Mouse (Mus musculus) MEL (cell line): Measurements from ENCODE around the gene Kcne1l. TPM values are rescaled to one million over a fixed set of nuclear protein-coding genes. Genes with fewer than 3 reads are reported as not detected.

ENCODE experiments used
- DNase-seq: peaks from one replicate; pipeline ENCODE4 v3.0.0; 2011; ENCODE audit warnings: low read depth, low spot score
- H3K27ac ChIP-seq: 2 replicates; pipeline ENCODE4 v1.5.1; 2012; ENCODE audit warnings: low read depth, mild to moderate bottlenecking, control low read depth, low read length, moderate library complexity; ENCODE audit not compliant: control insufficient read depth
- H3K27me3 ChIP-seq, 2 experiments: fragments of 150-350 bp in 1 of 2; sonication (generic) in 1 of 2; 2 replicates each; pipeline ENCODE4 v1.6.1; 2012; ENCODE audit warnings: low read length in 2 of 2, mild to moderate bottlenecking in 2 of 2, improper control_type of control experiment in 1 of 2, moderate library complexity in 1 of 2; ENCODE audit not compliant: insufficient read depth in 2 of 2, control insufficient read depth in 1 of 2
- H3K36me3 ChIP-seq, 2 experiments: 2 replicates each; pipeline ENCODE4 v1.6.1; 2012 to 2014; ENCODE audit warnings: low read length in 2 of 2, improper control_type of control experiment in 1 of 2, inconsistent platforms in 1 of 2, mild to moderate bottlenecking in 1 of 2; ENCODE audit not compliant: insufficient read depth in 2 of 2, control insufficient read depth in 1 of 2
- H3K4me1 ChIP-seq, 2 experiments: fragments of 150-350 bp in 1 of 2; sonication (generic) in 1 of 2; 2 replicates each; pipeline ENCODE4 v1.6.1; 2012; ENCODE audit warnings: low read length in 2 of 2, improper control_type of control experiment in 1 of 2, mild to moderate bottlenecking in 1 of 2; ENCODE audit not compliant: insufficient read depth in 2 of 2, control insufficient read depth in 1 of 2
- H3K4me3 ChIP-seq, 2 experiments: fragments of 150-350 bp in 1 of 2; sonication (generic) in 1 of 2; 2 replicates each; pipeline ENCODE4 v1.5.1; 2012; ENCODE audit warnings: low read depth in 2 of 2, low read length in 2 of 2, mild to moderate bottlenecking in 2 of 2, moderate library complexity in 2 of 2, control low read depth in 1 of 2, improper control_type of control experiment in 1 of 2; ENCODE audit not compliant: control insufficient read depth in 1 of 2, insufficient read depth in 1 of 2
- H3K79me2 ChIP-seq: 2 replicates; pipeline ENCODE4 v1.6.1; 2012; ENCODE audit warnings: mild to moderate bottlenecking, low read length, moderate library complexity; ENCODE audit not compliant: control insufficient read depth, poor library complexity, insufficient read depth
- H3K9ac ChIP-seq: 2 replicates; pipeline ENCODE4 v1.6.1; 2012; ENCODE audit warnings: low read depth, mild to moderate bottlenecking, control low read depth, low read length, moderate library complexity; ENCODE audit not compliant: control insufficient read depth, poor library complexity, severe bottlenecking
- H3K9me3 ChIP-seq: fragments of 150-350 bp; sonication (generic); replicated peaks from 2 replicates; pipeline ENCODE4 v1.6.1; 2012; ENCODE audit warnings: mild to moderate bottlenecking, low read length, improper control_type of control experiment, moderate library complexity; ENCODE audit not compliant: insufficient read depth
- BHLHE40 ChIP-seq: IDR thresholded peaks from 2 replicates; pipeline ENCODE4 v1.6.1; 2012; ENCODE audit warnings: low read depth, mild to moderate bottlenecking, inconsistent platforms, low read length, improper control_type of control experiment, borderline replicate concordance
- CHD2 ChIP-seq: IDR thresholded peaks from 2 replicates; pipeline ENCODE4 v1.6.1; 2011; ENCODE audit warnings: low read length, improper control_type of control experiment
- ETS1 ChIP-seq: IDR thresholded peaks from 2 replicates; pipeline ENCODE4 v1.6.1; 2012; ENCODE audit warnings: low read depth, mild to moderate bottlenecking, inconsistent platforms, low read length, improper control_type of control experiment, moderate library complexity
- KAT2A ChIP-seq: conservative IDR thresholded peaks from 2 replicates; pipeline ENCODE4 v1.6.1; 2012; ENCODE audit warnings: low read depth, low read length, improper control_type of control experiment, inconsistent platforms
- MAFK ChIP-seq: IDR thresholded peaks from 2 replicates; pipeline ENCODE4 v1.6.1; 2011; ENCODE audit warnings: low read depth, mild to moderate bottlenecking, low read length, improper control_type of control experiment, borderline replicate concordance
- MAX ChIP-seq: IDR thresholded peaks from 2 replicates; pipeline ENCODE4 v1.6.1; 2011; ENCODE audit warnings: low read length, improper control_type of control experiment
- NELFE ChIP-seq: IDR thresholded peaks from 2 replicates; pipeline ENCODE4 v1.6.1; 2011; ENCODE audit warnings: low read depth, low read length, improper control_type of control experiment
- NRF1 ChIP-seq: IDR thresholded peaks from 2 replicates; pipeline ENCODE4 v1.6.1; 2014; ENCODE audit warnings: low read depth, mild to moderate bottlenecking, inconsistent platforms, low read length, improper control_type of control experiment, moderate library complexity; ENCODE audit not compliant: poor library complexity, insufficient read depth, severe bottlenecking
- POLR2AphosphoS5 ChIP-seq: IDR thresholded peaks from 2 replicates; pipeline ENCODE4 v1.6.1; 2012; ENCODE audit warnings: low read depth, borderline replicate concordance, mild to moderate bottlenecking, inconsistent platforms, low read length, moderate library complexity, mixed read lengths
- RAD21 ChIP-seq: IDR thresholded peaks from 2 replicates; pipeline ENCODE4 v1.6.1; 2011; ENCODE audit warnings: mild to moderate bottlenecking, low read depth, low read length, improper control_type of control experiment
- RCOR1 ChIP-seq: IDR thresholded peaks from 2 replicates; pipeline ENCODE4 v1.6.1; 2012; ENCODE audit warnings: low read depth, mild to moderate bottlenecking, inconsistent platforms, low read length, improper control_type of control experiment
- SMC3 ChIP-seq: IDR thresholded peaks from 2 replicates; pipeline ENCODE4 v1.6.1; 2011; ENCODE audit warnings: low read depth, low read length, improper control_type of control experiment
- TAL1 ChIP-seq: IDR thresholded peaks from 2 replicates; pipeline ENCODE4 v1.6.1; 2012; ENCODE audit warnings: mild to moderate bottlenecking, inconsistent platforms, low read length, moderate library complexity, mixed read lengths
- TBP ChIP-seq: IDR thresholded peaks from 2 replicates; pipeline ENCODE4 v1.8.0; 2011; ENCODE audit warnings: low read depth, low read length, improper control_type of control experiment
- TCF12 ChIP-seq: IDR thresholded peaks from 2 replicates; pipeline ENCODE4 v1.6.1; 2014; ENCODE audit warnings: low read depth, mild to moderate bottlenecking, inconsistent platforms, low read length, improper control_type of control experiment, moderate library complexity
- USF1 ChIP-seq: IDR thresholded peaks from 2 replicates; pipeline ENCODE4 v1.6.1; 2014; ENCODE audit warnings: low read depth, mild to moderate bottlenecking, inconsistent platforms, low read length, improper control_type of control experiment, moderate library complexity
- ZKSCAN1 ChIP-seq: IDR thresholded peaks from 2 replicates; pipeline ENCODE4 v1.6.1; 2012; ENCODE audit warnings: low read depth, mild to moderate bottlenecking, inconsistent platforms, low read length, improper control_type of control experiment, moderate library complexity
- ZNF384 ChIP-seq: IDR thresholded peaks from 2 replicates; pipeline ENCODE4 v1.6.1; 2012; ENCODE audit warnings: low read depth, mild to moderate bottlenecking, inconsistent platforms, low read length, improper control_type of control experiment
- polyA plus RNA-seq, 2 experiments: library from polyadenylated mRNA; stranded (reverse) in 1 of 2; unstranded in 1 of 2; fragments of >175 nt in 1 of 2; fragments of >200 nt in 1 of 2; gene quantifications; 2 replicates each; pipeline versions ENCODE4 v1.2.1 to v1.2.4; 2012; ENCODE audit warnings: low replicate concordance in 2 of 2, low read depth in 1 of 2; ENCODE audit not compliant: insufficient read length in 2 of 2, insufficient read depth in 1 of 2, missing spikeins in 1 of 2
- total RNA-seq: library from RNA; depleted of rRNA; stranded (reverse); fragments of 300-350 nt; gene quantifications from 2 replicates; pipeline ENCODE4 v1.2.3, GENCODE M21; 2012

Kcne1l gene
- total and polyA plus RNA-seq, 3 experiments, result not detected

DNA sequence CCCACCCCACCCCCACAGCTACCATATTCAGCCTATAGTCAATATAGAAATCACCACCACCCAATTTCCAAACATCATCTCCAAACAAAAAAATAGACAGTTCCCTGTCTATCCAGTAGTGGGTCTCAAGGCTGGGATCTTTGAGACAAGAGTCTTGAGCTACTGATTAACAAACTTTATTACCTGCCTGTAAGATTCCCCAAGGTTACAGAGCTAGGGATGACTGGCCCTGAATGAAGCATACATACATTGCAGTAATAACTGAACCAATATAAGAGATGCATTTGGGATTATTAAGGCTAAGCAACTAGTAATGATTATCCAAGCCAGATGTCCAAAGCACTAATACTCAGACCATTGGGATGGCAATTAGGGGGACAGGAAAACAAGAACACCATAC, 1.5 kb downstream of the Kcne1l start:
- TF ChIP-seq RCOR1 (no peak), USF1 (no peak)
- Histone ChIP-seq H3K9me3 (no peaks in the 10 kb centered on the region), H3K27me3 (peaks cover 7 to 11% of the 10 kb centered on the region in 2 experiments), H3K27ac (no peak overlapping the region), H3K79me2 (no peaks in the 10 kb centered on the region), H3K9ac (no peak overlapping the region), H3K4me1 (no peaks in the 10 kb centered on the region), H3K4me3 (no peak overlapping the region), H3K36me3 (no peaks in the 10 kb centered on the region)
- DNase-seq, result no peak

GRCm38 (mm10) chrX:142303456-142303855, 2.6 kb downstream of the Kcne1l start:
- no peak for DNase-seq
- H3K27me3 ChIP-seq, result peaks cover 7 to 11% of the 10 kb centered on the region in 2 experiments
- H3K4me3 ChIP-seq, result no peak overlapping the region
- no peaks in the 10 kb centered on the region for H3K4me1 ChIP-seq
- no peak overlapping the region for H3K9ac ChIP-seq
- H3K27ac ChIP-seq, result no peak overlapping the region
- no peaks in the 10 kb centered on the region for H3K79me2 ChIP-seq
- H3K36me3 ChIP-seq, result no peaks in the 10 kb centered on the region
- H3K9me3 ChIP-seq, result no peaks in the 10 kb centered on the region
- TF ChIP-seq TBP (no peak), NRF1 (no peak), USF1 (no peak), TCF12 (no peak), KAT2A (no peak), ZKSCAN1 (no peak), TAL1 (no peak), ZNF384 (no peak), CHD2 (no peak), ETS1 (no peak), MAFK (no peak), MAX (no peak), NELFE (no peak), SMC3 (no peak), BHLHE40 (no peak), POLR2AphosphoS5 (no peak), RAD21 (no peak)
